Mouse (Mus musculus) ovary, postnatal 36 days (tissue): ENCODE measurements at regions not wholly inside any gene's neighbourhood (a gene's known extent, or its start where the extent isn't known, plus 50 kb on each side); places are given as distances from the start of the nearest gene placed in this dataset.
"Not testable (repeated sequence)": the region's sequence is repeated elsewhere in the genome, so short reads cannot be mapped to it uniquely, and the experiment has no call there.

Source experiments
- DNase-seq: peaks from one replicate; pipeline ENCODE4 v3.0.0; 2022; ENCODE audit warnings: low spot score, mixed read lengths

- DNase-seq, result no peak
Measured at GRCm38 (mm10) chr5:64585076-64585786, 218.0 kb upstream of the Klf3 start.

DNA sequence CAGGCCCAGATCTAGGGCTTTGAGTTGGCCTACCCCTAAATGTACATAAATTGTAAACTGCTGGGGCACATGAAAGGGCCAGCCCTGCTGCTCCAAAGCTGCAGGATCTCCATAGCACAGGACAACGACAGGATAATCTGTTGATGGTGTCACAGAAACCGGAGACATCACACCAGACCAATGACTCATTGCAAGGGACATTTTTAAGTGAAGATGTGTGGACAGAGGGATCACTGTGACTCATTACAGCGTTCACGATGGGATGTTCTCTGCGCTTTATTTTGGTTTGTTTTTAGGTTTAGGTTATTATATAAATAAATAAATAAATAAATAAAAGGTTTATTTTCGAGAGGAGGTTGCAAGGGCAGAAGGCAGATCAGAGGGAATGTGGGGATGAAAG, 216.9 kb upstream of the Klf3 start:
- DNase-seq, result no peak

- no peak for DNase-seq
Measured at GRCm38 (mm10) chr5:64586933-64587332, 216.3 kb upstream of the Klf3 start.

DNA sequence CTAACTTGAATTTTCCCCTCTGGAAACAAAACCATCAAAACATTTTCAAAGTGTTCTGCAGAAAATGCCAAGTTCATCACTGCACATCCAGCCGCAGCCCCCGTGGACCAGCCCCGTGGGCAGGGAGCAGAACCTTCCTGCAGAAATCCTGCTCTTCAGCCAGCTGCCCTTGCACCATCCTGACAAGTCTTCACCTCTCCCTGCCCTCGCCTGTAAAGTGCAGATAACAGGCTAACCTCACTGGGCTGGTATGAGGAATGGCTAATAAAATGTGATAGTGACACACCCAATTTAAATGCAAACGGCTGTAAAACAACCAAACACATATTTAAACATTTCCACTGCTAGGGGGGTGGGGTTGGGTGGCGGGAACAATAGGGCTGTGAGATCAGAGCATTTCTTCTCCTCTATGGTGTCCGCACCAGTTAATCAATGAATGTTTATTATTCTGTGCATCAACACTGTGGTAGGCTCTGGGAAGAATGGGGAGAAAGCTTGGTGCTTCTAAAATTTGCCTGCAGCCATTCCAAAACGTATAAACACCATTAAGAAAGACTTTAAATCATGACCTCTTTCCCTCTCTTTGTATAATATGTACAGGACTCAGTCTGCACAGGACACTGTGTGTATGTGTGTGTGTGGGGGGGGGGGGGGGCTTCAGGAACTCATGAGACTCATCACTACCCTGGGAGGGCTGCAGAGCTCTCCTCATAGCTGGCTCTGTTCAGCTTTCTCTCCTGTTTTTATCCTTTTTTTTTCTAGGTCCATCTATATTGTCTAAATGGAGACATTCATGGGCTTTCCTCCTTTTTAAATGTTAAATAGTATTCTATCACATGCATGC, 215.1 kb upstream of the Klf3 start:
- DNase-seq, result no peak

DNA sequence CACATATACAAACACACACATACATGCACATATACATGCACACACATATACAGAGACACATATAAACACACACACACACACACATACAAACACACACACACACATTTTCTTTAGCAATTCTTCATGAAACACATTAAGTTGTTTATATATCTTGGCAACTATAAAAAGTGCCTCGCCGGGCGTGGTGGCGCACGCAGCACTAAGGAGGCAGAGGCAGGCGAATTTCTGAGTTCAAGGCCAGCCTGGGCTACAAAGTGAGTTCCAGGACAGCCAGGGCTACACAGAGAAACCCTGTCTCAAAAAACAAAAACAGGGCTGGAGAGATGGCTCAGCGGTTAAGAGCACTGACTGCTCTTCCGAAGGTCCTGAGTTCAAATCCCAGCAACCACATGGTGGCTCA, 214.4 kb upstream of the Klf3 start:
- DNase-seq, result not testable (repeated sequence)

DNA sequence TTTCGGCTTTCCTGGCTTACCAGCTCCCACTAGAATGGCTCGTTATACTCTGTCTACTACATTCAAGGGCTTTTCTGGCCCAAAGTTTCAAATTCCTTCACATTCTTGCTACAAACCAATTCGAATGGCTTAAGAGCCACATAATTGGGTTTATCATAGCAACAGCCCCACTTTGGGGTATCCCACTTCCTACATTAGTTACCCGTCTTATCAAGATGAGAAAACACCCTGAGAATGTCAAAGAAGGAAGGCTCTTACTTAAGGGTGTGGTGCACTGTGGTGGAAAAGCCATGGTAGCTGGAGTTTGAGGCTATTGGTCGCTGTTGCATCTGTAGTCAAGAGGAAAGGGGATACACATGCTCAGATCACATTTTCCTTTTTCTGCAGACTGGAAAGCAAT, 213.2 kb upstream of the Klf3 start:
- DNase-seq, result no peak

DNA sequence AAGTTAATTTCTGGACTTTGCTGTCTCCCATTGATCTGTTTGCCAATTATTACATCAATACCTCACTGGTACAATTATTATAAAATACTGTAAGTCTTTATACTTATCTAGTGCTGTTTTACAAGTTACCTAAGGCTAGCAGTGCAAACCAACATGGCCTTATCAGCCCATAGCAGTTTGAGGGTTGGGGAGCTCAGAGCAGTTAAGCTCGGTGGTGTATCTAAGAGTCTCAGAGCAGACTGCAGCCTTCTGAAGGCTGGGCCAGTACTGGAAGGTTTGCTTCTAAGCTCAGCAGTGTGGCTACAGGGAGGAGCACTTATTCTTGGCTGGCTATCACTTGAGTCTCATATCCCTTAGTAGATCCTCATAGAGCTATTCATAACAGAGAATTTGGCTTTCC, 212.4 kb upstream of the Klf3 start:
- DNase-seq, result no peak

- DNase-seq, result no peak
Measured at GRCm38 (mm10) chr5:64591792-64592191, 211.4 kb upstream of the Klf3 start.

DNA sequence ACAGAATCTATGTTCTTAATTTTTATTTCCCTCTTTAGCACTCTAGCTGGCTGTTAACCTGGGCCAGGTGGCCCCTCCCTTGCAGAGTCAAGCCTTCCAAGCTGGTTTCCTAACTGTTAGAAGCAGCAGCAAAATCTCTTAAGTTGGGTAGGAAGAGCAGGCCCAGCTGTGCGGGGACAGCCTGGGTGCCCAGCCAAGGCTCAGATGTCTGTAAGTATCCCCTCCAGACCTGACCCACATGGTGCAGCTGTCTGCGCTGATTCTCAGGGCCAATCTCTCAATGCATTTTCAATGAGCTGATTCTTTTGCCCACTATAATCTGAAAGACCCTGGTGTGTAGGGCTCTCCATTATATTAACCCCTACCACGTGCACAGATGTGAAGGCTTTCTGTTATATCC, 208.0 kb upstream of the Klf3 start:
- DNase-seq, result no peak

GRCm38 (mm10) chr5:64595751-64596344, 207.3 kb upstream of the Klf3 start:
- DNase-seq, result no peak

- no peak for DNase-seq
Measured at GRCm38 (mm10) chr5:64597021-64597420, 206.2 kb upstream of the Klf3 start.

GRCm38 (mm10) chr5:64597451-64597850, 205.7 kb upstream of the Klf3 start:
- no peak for DNase-seq

DNA sequence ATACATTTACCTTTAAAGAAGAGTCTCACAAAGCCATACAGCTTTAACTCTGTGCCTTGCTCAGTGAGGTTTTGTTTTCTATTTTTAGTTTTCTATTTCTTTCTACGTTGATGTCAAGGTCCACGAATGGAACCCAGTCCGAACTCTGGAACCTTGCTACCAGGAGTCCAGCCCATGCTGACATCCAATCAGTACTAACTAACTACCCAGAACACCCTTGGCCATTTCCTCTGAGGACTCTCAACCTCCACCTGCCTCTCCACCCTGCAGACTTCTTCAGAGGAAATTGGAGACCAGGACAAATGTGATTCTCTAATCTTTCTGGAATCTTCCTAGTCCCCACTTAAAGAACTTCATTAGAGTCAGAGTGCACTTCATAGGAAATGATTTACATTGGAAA, 204.6 kb upstream of the Klf3 start:
- DNase-seq, result no peak

GRCm38 (mm10) chr5:64599015-64599414, 204.2 kb upstream of the Klf3 start:
- no peak for DNase-seq

- DNase-seq, result no peak
Measured at GRCm38 (mm10) chr5:64599865-64600288, 203.3 kb upstream of the Klf3 start.

- no peak for DNase-seq
Measured at GRCm38 (mm10) chr5:64600392-64600791, 202.8 kb upstream of the Klf3 start.

DNA sequence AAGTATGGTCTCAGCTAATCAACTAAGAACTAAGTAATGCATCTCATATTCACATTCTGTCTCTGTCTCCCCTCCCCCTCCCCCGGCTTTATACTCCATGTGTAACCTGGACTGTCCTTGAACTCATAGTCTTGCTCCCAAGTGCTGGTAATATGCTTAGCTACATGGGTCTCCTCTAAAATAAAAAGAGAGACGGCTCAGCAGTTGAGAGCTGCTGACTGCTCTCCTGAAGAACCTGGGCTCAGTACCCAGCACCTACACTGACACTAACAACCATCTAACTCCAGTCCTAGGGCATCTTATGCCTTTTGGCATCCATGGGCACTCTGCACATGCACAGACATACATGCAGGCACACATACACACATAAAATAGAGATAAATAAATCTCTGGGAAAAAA, 202.4 kb upstream of the Klf3 start:
- no peak for DNase-seq

DNA sequence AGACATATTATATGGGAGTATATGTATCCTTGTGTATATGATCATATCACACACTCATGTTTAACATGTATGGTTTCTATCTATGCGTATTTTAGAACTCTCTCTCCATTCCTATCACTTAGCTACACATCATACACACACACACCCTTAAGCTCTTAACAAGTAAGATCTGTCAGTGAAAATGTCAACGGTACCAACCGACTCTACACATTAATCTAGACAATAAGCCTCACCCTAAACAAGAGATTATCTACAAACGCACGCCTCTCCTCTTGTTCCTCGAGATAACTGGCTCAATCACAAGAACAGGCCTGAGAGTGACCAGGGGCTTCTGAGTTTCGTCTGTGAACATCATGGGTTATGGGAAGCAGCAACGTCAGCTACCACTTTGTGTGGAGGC, 201.9 kb upstream of the Klf3 start:
- no peak for DNase-seq

- DNase-seq, result no peak
Measured at GRCm38 (mm10) chr5:64601832-64602231, 201.4 kb upstream of the Klf3 start.

DNA sequence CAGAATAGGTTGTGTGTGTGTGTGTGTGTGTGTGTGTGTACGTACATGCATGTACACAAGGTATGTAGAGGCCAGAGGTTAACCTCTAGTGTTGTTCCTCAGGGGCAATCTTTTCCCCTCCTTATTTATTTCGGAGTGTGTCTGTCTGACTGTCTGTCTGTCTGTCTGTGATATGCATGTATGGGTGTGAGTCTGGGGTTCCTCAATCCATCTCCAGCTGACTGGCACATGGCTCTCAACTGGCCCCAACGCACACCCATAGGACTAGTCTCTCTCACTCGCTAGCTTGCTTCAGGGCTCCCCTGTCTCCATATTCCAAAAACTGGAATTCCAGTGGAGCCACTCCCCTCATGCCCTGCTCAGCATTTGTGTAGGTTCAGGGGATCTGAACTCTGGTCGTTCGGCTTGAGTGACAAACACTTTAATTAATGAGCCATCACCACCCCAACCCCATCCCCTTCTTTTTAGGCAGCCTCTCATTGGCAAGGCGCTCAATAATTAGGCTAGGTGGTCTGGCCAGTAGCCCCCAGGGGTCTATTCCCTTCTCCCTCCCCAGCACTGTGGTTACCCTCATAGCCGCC, 200.7 kb upstream of the Klf3 start:
- DNase-seq, result no peak

- no peak for DNase-seq
Measured at GRCm38 (mm10) chr5:64602996-64603755, 200.0 kb upstream of the Klf3 start.

GRCm38 (mm10) chr5:64605171-64605570, 198.0 kb upstream of the Klf3 start:
- DNase-seq, result no peak
